Mouse (Mus musculus) adrenal gland, adult (tissue): ENCODE measurements around the gene Tmem132d.
"Not testable (repeated sequence)": the region's sequence is repeated elsewhere in the genome, so short reads cannot be mapped to it uniquely, and the experiment has no call there.

Source experiments
- DNase-seq, 2 experiments: peaks; one replicate each; pipeline ENCODE4 v3.0.0; 2022 to 2023; ENCODE audit warnings: low spot score in 1 of 2; ENCODE audit not compliant: inconsistent age in 2 of 2

The Tmem132d gene

GRCm38 (mm10) chr5:128111664-128112063 lies 321.2 kb downstream of the Tmem132d start:
- no peak for DNase-seq

GRCm38 (mm10) chr5:128102556-128102955 lies 330.3 kb downstream of the Tmem132d start:
- no peak for DNase-seq

- no peak for DNase-seq
Observed at GRCm38 (mm10) chr5:128100331-128100730, 332.5 kb downstream of the Tmem132d start.

GRCm38 (mm10) chr5:128099439-128099838 lies 333.4 kb downstream of the Tmem132d start:
- DNase-seq: no peak

GRCm38 (mm10) chr5:128090578-128090977 lies 342.3 kb downstream of the Tmem132d start:
- DNase-seq: no peak

GRCm38 (mm10) chr5:128075456-128075855 lies 357.4 kb downstream of the Tmem132d start:
- DNase-seq: no peak

- no peak for DNase-seq
Observed at GRCm38 (mm10) chr5:128072616-128073015, 360.3 kb downstream of the Tmem132d start.

- DNase-seq: no peak
Observed at GRCm38 (mm10) chr5:128041781-128042180, 391.1 kb downstream of the Tmem132d start.

- no peak for DNase-seq
Observed at GRCm38 (mm10) chr5:128040036-128040435, 392.8 kb downstream of the Tmem132d start.

GRCm38 (mm10) chr5:128027076-128027475 lies 405.8 kb downstream of the Tmem132d start:
- DNase-seq: no peak

- no peak for DNase-seq
Observed at GRCm38 (mm10) chr5:128004666-128005065, 428.2 kb downstream of the Tmem132d start.

- DNase-seq: no peak
Observed at GRCm38 (mm10) chr5:127996526-127997245, 436.2 kb downstream of the Tmem132d start.

- DNase-seq: no peak
Observed at GRCm38 (mm10) chr5:127993460-127993859, 439.4 kb downstream of the Tmem132d start.

- no peak for DNase-seq
Observed at GRCm38 (mm10) chr5:127990826-127991225, 442.1 kb downstream of the Tmem132d start.

GRCm38 (mm10) chr5:127980003-127980358 lies 452.9 kb downstream of the Tmem132d start:
- not testable (repeated sequence) for DNase-seq

GRCm38 (mm10) chr5:127979329-127980002 lies 453.4 kb downstream of the Tmem132d start:
- DNase-seq: no peak

- DNase-seq: no peak
Observed at GRCm38 (mm10) chr5:127976661-127977060, 456.2 kb downstream of the Tmem132d start.

GRCm38 (mm10) chr5:127965700-127966099 lies 467.2 kb downstream of the Tmem132d start:
- DNase-seq: no peak

- DNase-seq: no peak
Observed at GRCm38 (mm10) chr5:127962656-127963055, 470.2 kb downstream of the Tmem132d start.

- no peak for DNase-seq
Observed at GRCm38 (mm10) chr5:127956511-127957097, 476.3 kb downstream of the Tmem132d start.

- no peak for DNase-seq
Observed at GRCm38 (mm10) chr5:127954231-127954790, 478.6 kb downstream of the Tmem132d start.

- DNase-seq: no peak
Observed at GRCm38 (mm10) chr5:127952800-127953199, 480.1 kb downstream of the Tmem132d start.
